Mouse (Mus musculus) frontal cortex, postnatal 10 days (tissue): ENCODE measurements around the gene Fam124a.
"Not testable (repeated sequence)": the region's sequence is repeated elsewhere in the genome, so short reads cannot be mapped to it uniquely, and the experiment has no call there.

Experiments
- DNase-seq, 2 experiments: peaks; one replicate each; pipeline ENCODE4 v3.0.0; 2022; ENCODE audit warnings: low spot score in 2 of 2, mixed read lengths in 1 of 2

Gene Fam124a

DNA sequence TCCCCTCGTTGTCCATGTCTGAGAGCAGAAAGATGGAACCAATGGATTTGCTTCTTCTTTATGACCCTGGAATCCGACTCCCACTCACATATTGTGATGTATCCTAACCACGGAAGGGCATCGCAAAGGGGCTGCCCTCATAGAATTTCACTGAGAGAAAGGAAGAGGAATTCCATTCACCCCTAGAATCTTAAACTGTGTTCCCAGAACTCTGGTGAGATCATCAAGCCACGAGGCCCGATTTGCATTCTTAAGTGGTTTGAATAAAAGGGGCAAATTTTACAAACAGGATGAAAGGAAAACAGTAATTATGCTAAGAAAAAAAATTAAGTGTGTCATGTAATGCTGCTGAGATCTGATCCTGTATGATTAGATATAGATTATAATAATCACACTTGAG lies 19.4 kb downstream of the Fam124a start:
- DNase-seq = no peak

- no peak for DNase-seq
Observed at GRCm38 (mm10) chr14:62575862-62576261, 20.3 kb downstream of the Fam124a start.

DNA sequence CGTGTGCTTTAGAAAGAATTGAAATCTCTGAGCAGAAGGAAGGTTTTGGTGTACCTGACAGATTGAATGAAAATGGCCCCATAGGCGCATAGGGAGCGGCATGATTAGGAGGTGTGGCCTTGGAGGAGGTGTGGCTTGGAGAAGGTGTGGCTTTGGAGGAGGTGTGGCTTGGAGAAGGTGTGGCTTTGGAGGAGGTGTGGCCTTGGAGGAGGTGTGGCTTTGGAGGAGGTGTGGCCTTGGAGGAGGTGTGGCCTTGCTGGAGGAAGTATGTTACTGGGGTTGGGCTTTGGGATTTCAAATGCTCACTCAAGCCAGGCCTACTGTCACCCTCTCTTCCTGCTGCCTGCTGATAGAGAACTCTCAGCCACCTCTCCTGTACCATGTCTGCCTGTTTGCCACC lies 25.4 kb downstream of the Fam124a start:
- no peak for DNase-seq

GRCm38 (mm10) chr14:62581768-62582167 lies 26.2 kb downstream of the Fam124a start:
- DNase-seq = no peak

DNA sequence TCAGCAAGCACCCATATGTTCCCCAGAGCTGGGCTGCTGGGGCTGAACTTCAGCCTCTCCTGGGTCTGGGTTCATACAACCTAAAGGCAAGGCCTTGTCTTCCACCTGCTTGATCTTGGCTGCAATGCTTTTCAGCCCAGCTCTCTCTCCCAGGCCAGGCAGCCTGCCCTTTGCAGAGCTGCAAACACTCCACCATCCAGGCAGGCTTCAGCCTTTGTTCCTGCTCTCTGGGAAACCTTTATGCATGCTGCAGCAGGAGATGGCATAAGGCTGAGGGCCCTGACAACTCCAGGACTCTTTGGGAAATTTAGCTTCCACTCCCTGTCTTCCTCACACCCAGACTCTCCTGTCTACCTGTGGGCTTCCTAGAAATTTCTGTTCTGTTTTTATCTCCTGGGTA lies 29.1 kb downstream of the Fam124a start:
- no peak for DNase-seq

DNA sequence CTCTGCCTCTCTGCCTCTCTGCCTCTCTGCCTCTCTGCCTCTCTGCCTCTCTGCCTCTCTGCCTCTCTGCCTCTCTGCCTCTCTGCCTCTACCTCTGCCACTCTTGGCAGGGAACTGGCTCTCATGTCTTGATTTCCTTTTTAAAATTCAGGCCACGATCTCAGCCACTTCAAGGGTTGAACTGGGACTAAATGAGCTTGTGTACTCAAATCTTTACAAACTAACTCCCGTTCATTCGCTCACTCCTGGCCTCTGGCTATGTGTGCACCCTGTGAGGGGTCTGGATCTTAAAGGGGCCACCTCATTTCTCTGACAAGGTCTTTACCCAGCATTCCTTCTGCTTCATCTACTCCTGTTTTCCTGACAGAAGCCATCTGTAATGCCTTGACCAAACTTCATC lies 29.8 kb downstream of the Fam124a start:
- DNase-seq = peak in 1 of 2 experiments; percentile 31

GRCm38 (mm10) chr14:62600109-62600522 lies 44.6 kb downstream of the Fam124a start:
- DNase-seq = no peak

- peak in 1 of 2 experiments; percentile 25 for DNase-seq
Observed at GRCm38 (mm10) chr14:62602271-62602670, 46.7 kb downstream of the Fam124a start.

- no peak for DNase-seq
Observed at GRCm38 (mm10) chr14:62602869-62603268, 47.3 kb downstream of the Fam124a start.

- DNase-seq = peak; percentile 31 to 40
Observed at GRCm38 (mm10) chr14:62607791-62608196, 52.3 kb downstream of the Fam124a start.

GRCm38 (mm10) chr14:62609904-62610303 lies 54.4 kb downstream of the Fam124a start:
- DNase-seq = no peak

DNA sequence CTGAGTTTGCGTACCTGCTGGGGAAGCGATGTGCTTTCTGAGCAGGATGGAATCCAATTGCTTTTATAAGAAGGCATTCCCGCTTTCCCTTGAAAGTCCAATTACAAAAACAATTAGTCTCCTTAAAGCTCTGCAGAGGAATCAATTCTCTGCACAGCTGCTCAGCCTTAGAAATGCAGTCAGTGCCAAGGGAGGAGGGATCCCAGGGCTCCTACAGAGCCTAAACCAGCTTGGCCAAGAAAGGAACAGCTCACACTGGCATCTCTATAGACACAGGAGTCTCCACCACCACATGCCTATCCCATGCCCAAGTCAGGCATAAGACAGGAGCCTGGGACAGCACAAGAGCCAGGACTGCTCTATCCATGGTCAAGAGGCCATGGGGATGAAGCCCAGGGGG lies 66.9 kb downstream of the Fam124a start:
- DNase-seq = peak in 1 of 2 experiments; percentile 36

DNA sequence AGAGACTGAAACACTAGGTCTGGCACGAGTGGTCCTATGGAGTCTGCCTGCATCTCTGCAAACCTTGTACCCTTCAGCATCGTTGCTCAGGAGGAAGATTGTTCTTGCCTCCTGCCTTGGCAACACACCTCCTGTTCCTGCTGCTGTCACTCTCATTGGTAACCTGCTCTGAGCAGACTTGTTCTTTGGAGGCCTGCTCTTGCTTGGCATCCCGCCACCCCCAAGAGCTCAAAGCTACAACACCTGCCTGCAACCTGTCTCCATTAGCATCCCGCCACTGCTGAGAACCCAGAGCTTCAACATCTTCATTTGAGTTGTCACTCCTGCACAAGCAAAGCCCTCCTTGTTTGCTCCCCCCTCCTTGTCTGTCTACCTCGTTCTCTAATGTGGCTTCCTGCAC lies 72.4 kb downstream of the Fam124a start:
- DNase-seq = no peak

- peak; percentile 32 to 40 for DNase-seq
Observed at GRCm38 (mm10) chr14:62637436-62638344, 82.2 kb downstream of the Fam124a start.

DNA sequence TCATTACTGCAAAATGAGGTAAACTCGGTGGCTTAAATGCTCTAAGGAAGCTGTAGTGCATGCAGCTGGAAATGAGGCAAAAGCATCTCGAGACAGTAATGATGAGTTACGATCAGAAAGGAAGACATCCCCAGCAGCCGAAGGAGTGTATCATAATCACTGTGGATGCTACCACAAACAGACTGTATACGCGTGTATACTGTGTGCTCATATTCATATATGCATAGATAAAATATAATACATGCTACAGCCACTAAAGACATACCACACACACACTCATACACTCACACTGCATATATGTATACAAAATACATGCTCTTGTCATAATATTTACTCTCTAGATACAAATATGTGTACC lies 82.8 kb downstream of the Fam124a start:
- DNase-seq = no peak

GRCm38 (mm10) chr14:62639111-62639510 lies 83.6 kb downstream of the Fam124a start:
- no peak for DNase-seq

DNA sequence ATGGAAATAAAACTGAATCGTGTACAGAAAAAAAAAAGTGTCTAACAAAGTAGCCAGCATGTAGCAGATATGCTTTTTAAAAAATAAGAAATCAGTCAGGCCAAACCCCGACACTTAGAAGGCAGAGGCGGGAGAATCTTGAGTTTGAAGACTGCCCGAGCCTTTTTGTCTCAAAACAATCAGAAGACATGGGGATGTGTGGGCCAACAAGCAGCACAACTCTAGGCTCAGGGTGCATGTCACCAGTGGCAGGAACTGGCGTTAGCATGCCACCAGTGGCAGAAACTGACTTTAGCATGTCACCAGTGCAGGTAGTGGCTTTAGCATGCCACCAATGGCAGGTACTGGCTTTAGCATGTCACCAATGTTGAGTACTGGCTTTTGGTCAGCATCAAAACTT lies 84.0 kb downstream of the Fam124a start:
- DNase-seq = no peak

- DNase-seq = no peak
Observed at GRCm38 (mm10) chr14:62640396-62640795, 84.9 kb downstream of the Fam124a start.

DNA sequence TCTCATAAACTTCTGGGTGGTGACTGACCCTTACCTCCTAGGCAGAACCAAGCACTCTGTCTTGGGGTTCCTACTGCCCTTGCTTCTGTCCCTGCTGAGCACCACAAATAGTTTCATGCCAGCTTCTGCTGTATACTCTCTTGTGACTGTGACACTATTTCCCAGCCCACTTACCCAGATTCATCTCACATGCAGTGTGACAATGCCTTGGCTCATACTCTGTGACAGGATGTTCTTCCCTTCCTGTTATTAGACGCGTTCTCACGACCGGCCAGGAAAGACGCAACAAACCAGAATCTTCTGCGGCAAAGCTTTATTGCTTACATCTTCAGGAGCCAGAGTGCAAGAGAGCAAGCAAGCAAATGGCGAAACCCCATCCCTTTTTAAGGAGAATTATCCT lies 86.8 kb downstream of the Fam124a start:
- DNase-seq = not testable (repeated sequence)

DNA sequence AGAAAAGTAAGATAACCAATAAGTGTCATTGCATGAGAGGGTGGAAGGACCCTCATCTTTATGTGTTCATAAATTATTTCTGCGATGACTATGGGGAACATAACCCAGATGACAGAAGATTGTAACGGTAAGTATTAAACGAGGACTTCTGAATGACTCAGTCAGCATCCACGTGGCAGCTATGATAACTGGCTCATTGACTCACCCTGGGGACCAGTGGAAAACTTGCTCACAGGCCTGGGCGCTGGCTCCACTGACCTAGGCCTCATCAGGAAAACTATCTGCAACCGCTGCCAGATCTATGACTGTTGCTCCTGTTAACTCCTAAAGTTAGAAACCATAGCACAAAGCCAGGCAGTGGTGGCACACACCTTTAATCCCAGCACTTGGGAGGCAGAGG lies 92.9 kb downstream of the Fam124a start:
- DNase-seq = no peak

DNA sequence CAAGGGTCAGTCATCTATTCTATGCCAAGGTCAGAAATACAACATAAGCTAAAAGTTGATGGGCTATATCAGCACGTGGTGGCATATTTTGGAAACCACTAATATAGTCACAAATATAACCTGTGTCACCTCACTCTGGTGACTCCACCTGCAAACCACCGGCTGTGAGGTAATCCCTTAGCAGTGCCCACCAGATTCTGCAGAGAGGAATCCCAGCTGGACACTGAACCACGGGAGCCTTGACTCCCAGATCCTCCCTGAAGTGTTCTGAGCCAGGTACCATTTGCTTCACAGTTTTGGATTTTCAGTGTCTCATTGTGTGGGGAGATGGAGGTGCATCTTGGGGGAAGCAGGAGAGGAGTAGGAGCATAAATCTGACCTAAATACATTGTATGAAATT lies 94.8 kb downstream of the Fam124a start:
- no peak for DNase-seq

DNA sequence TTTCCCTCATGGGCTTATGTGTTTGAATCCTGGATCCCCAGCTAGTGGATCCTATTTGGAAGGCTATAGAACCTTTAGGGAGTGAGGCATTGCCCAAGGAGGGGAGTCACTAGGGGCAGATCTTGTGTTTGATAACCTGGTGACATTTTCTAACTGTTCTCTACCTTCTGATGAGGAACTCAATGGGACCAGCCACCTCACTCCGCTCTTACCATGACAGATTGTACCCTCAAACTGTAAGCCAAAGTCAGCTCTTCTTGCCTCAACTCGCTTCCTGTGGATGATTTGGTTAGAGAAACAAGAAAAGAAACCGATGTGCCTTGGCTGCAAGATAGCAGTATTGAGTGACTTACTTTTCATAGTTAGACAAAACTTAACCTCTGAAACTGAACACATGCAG lies 96.2 kb downstream of the Fam124a start:
- no peak for DNase-seq

- DNase-seq = no peak
Observed at GRCm38 (mm10) chr14:62655996-62656395, 100.5 kb downstream of the Fam124a start.

GRCm38 (mm10) chr14:62657469-62657868 lies 101.9 kb downstream of the Fam124a start:
- DNase-seq = no peak
